In the genomic region with DNA sequence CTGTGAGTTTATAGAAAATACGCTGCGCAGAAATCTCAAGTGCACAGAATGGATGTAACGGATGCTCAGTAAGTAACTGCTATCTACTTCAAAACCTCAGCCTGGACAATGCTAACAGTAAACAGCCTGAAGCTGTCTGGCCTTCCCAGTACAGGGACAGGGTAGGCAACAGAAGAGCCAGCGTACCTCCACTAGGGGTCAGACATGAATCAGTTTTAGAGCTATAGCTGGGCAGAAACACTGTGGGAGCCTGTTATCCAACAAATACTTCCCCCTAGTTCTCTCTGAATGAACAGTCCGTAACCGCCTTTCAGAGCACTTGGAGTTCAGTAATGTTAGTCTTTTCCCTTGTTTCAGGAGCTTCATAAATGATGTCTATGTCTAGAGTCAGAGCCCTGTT, we compare ENCODE assay signal across 8 mouse cellular contexts.
DNase-seq lines count a peak whose midpoint lies in the region; ATAC-seq and TF ChIP-seq lines count a peak whose summit lies in the region.

No protein-coding gene starts in this region.

- peaks cover 32% of the 10 kb centered on the region for H3K4me1 ChIP-seq in heart, embryonic 13.5 days
- H3K4me1 ChIP-seq in kidney, postnatal 0 days (replicated peaks; ENCODE audit: insufficient read depth, low read length): no peaks in the 10 kb centered on the region
- H3K4me1 ChIP-seq in liver, embryonic 11.5 days (replicated peaks; ENCODE audit: control insufficient read depth, insufficient read depth, low read length): peaks cover 3% of the 10 kb centered on the region; the same call in 1 of the 2 replicates
- no peaks in the 10 kb centered on the region for H3K4me1 ChIP-seq in stomach, embryonic 14.5 days (ENCODE audit: control insufficient read depth, insufficient read depth, low read length)

- peak overlapping the region; percentile 52 for H3K9ac ChIP-seq in heart, embryonic 13.5 days
- H3K9ac ChIP-seq in kidney, postnatal 0 days (ENCODE audit: low read depth, low read length): no peak overlapping the region
- H3K9ac ChIP-seq in liver, embryonic 11.5 days (ENCODE audit: low read depth, low read length): no peak overlapping the region
- no peak overlapping the region for H3K9ac ChIP-seq in stomach, embryonic 14.5 days (replicated peaks; ENCODE audit: low read depth, low read length)

- H3K4me2 ChIP-seq in heart, embryonic 13.5 days: peak overlapping the region; percentile 50
- H3K4me2 ChIP-seq in kidney, postnatal 0 days (ENCODE audit: low read length): peak overlapping the region; percentile 34; the same call in 1 of the 2 replicates
- H3K4me2 ChIP-seq in liver, embryonic 11.5 days: peak overlapping the region; percentile 34
- no peak overlapping the region for H3K4me2 ChIP-seq in stomach, embryonic 14.5 days (replicated peaks; ENCODE audit: low read depth, low read length)

- H3K36me3 ChIP-seq in heart, embryonic 13.5 days: 0 out of 2 replicates have a peak, but pooled peaks cover 3% of the 10 kb centered on the region
- H3K36me3 ChIP-seq in kidney, postnatal 0 days (ENCODE audit: insufficient read depth, low read length): no peaks in the 10 kb centered on the region
- H3K36me3 ChIP-seq in liver, embryonic 11.5 days (ENCODE audit: control insufficient read depth, insufficient read depth, low read length): no peaks in the 10 kb centered on the region
- no peaks in the 10 kb centered on the region for H3K36me3 ChIP-seq in stomach, embryonic 14.5 days (ENCODE audit: control insufficient read depth, insufficient read depth, low read length)

- H3K27me3 ChIP-seq in heart, embryonic 13.5 days (replicated peaks): no peaks in the 10 kb centered on the region
- no peaks in the 10 kb centered on the region for H3K27me3 ChIP-seq in kidney, postnatal 0 days (ENCODE audit: insufficient read depth, low read length)
- no peaks in the 10 kb centered on the region for H3K27me3 ChIP-seq in liver, embryonic 11.5 days (replicated peaks; ENCODE audit: control insufficient read depth, insufficient read depth, low read length)
- no peaks in the 10 kb centered on the region for H3K27me3 ChIP-seq in stomach, embryonic 14.5 days (ENCODE audit: control insufficient read depth, insufficient read depth, low read length)

- 0 out of 2 replicates have a peak overlapping the region, but pooled peaks have one; percentile 6 for H3K4me3 ChIP-seq in heart, embryonic 13.5 days
- H3K4me3 ChIP-seq in kidney, postnatal 0 days (replicated peaks; ENCODE audit: low read depth, low read length): no peak overlapping the region
- no peak overlapping the region for H3K4me3 ChIP-seq in liver, embryonic 11.5 days (ENCODE audit: low read depth, low read length)
- H3K4me3 ChIP-seq in stomach, embryonic 14.5 days (ENCODE audit: low read depth, low read length): no peak overlapping the region

- peak; percentile 81 for ATAC-seq in erythroid progenitor cell, adult 5-6 weeks (replicated peaks; ENCODE audit: low FRiP score, poor library complexity, severe bottlenecking)
- ATAC-seq in heart, embryonic 13.5 days (ENCODE audit: extremely low read depth, insufficient number of reproducible peaks, low FRiP score, low TSS enrichment): peak; percentile 73; the same call in 1 of the 2 replicates
- peak; percentile 86 for ATAC-seq in kidney, postnatal 0 days (replicated peaks; ENCODE audit: low FRiP score, low read depth)
- ATAC-seq in liver, embryonic 11.5 days (replicated peaks; ENCODE audit: low FRiP score): peak; percentile 85
- peak; percentile 87; the same call in 1 of the 2 replicates for ATAC-seq in stomach, embryonic 14.5 days (ENCODE audit: insufficient number of reproducible peaks, insufficient read depth, low FRiP score, low read depth)

- peak; percentile 84 for DNase-seq in CD4-positive, CD25-positive, alpha-beta regulatory T cell, adult 2 months (ENCODE audit: low read depth, low spot score)
- DNase-seq in brain, embryonic 14.5 days (ENCODE audit: low read depth): peak; percentile 93
- peak; percentile 96 for DNase-seq in kidney, postnatal 0 days (ENCODE audit: low spot score)
- DNase-seq in liver, embryonic 11.5 days (ENCODE audit: low spot score): peak; percentile 53
- DNase-seq in naive thymus-derived CD4-positive, alpha-beta T cell, adult 2 months (ENCODE audit: low read depth): peak; percentile 83

- TF ChIP-seq POLR2A in brain, embryonic 14.5 days (IDR thresholded peaks at IDR 0.05; ENCODE audit: borderline replicate concordance, extremely low read depth, insufficient read depth, insufficient read length, poor library complexity, severe bottlenecking): no peak

- 0 out of 2 replicates have a peak overlapping the region, but pooled peaks have one; percentile 39 for H3K27ac ChIP-seq in heart, embryonic 13.5 days (replicated peaks)
- no peak overlapping the region for H3K27ac ChIP-seq in kidney, postnatal 0 days
- H3K27ac ChIP-seq in liver, embryonic 11.5 days (ENCODE audit: low read depth, low read length): no peak overlapping the region
- no peak overlapping the region for H3K27ac ChIP-seq in stomach, embryonic 14.5 days (ENCODE audit: low read length)

- no peaks in the 10 kb centered on the region for H3K9me3 ChIP-seq in heart, embryonic 13.5 days
- no peaks in the 10 kb centered on the region for H3K9me3 ChIP-seq in kidney, postnatal 0 days (replicated peaks; ENCODE audit: low read length)
- no peaks in the 10 kb centered on the region for H3K9me3 ChIP-seq in liver, embryonic 11.5 days (ENCODE audit: control insufficient read depth, low read length)
- no peaks in the 10 kb centered on the region for H3K9me3 ChIP-seq in stomach, embryonic 14.5 days (ENCODE audit: control insufficient read depth, low read depth, low read length)

- TF ChIP-seq CTCF in brain, embryonic 14.5 days (IDR thresholded peaks at IDR 0.05; ENCODE audit: borderline replicate concordance, extremely low read depth, insufficient read depth, insufficient read length): peak; percentile 81; the same call in 1 of the 2 replicates
- TF ChIP-seq CTCF in kidney, postnatal 0 days (IDR thresholded peaks at IDR 0.05; ENCODE audit: low read depth): peak; percentile 97

- WGBS in heart, embryonic 13.5 days: 36% methylated on average over 6 of the region's 6 CpGs
- 37% methylated on average over 6 of the region's 6 CpGs for WGBS in kidney, postnatal 0 days
- WGBS in liver, embryonic 11.5 days: 35% methylated on average over 6 of the region's 6 CpGs
- 28% methylated on average over 6 of the region's 6 CpGs for WGBS in stomach, embryonic 14.5 days
